Comparison of ENCODE assay signal across 14 mouse cellular contexts in genomic region chr10:127707721-127708120, GRCm38 (mm10). TPM values are rescaled to one million over a fixed set of nuclear protein-coding genes. Genes with fewer than 3 reads are reported as not detected.
A peak's percentile ranks its signal among the peaks of the same experiment; 100 is the strongest.
DNase-seq lines count a peak whose midpoint lies in the region; ATAC-seq and TF ChIP-seq lines count a peak whose summit lies in the region.
"Had no signal": no experiment of that assay in that cellular context is flagged by ENCODE, and none has a peak within 500 bp of the region (broad histone marks: within the 10 kb centered on the region; RNA-seq: fewer than 3 reads in every experiment).

No protein-coding gene starts in this region.

- no peak for TF ChIP-seq CTCF in kidney, adult 2 months (conservative IDR thresholded peaks at IDR 0.05; ENCODE audit: insufficient read depth, insufficient read length, low read depth, low read length)
- TF ChIP-seq CTCF in liver, postnatal 0 days (IDR thresholded peaks at IDR 0.05; ENCODE audit: low read depth), result 0 out of 2 replicates have a peak, but pooled peaks have one; percentile 2
- TF ChIP-seq CTCF in intestine, postnatal 0 days (IDR thresholded peaks at IDR 0.05; ENCODE audit: low read depth), result no peak

- H3K9ac ChIP-seq in kidney, embryonic 15.5 days, result no peak overlapping the region
- H3K9ac ChIP-seq in liver, postnatal 0 days (replicated peaks), result no peak overlapping the region
- no peak overlapping the region for H3K9ac ChIP-seq in intestine, postnatal 0 days (ENCODE audit: low read depth, low read length)
- H3K9ac ChIP-seq: embryonic facial prominence, embryonic 12.5 days; forebrain, embryonic 13.5 days; liver, embryonic 14.5 days; midbrain, embryonic 15.5 days had no signal

- H3K27me3 ChIP-seq in kidney, adult 2 months (replicated peaks; ENCODE audit: control insufficient read depth, insufficient read depth, low read length), result no peaks in the 10 kb centered on the region
- H3K27me3 ChIP-seq in kidney, embryonic 15.5 days, result no peaks in the 10 kb centered on the region
- no peaks in the 10 kb centered on the region for H3K27me3 ChIP-seq in liver, postnatal 0 days (ENCODE audit: insufficient read depth, low read length)
- H3K27me3 ChIP-seq in intestine, postnatal 0 days (replicated peaks; ENCODE audit: control insufficient read depth, insufficient read depth, low read length), result no peaks in the 10 kb centered on the region
- H3K27me3 ChIP-seq: CH12.LX; embryonic facial prominence, embryonic 12.5 days; forebrain, embryonic 13.5 days; midbrain, embryonic 15.5 days had no signal

- no peak for TF ChIP-seq POLR2A in kidney, adult 2 months (IDR thresholded peaks at IDR 0.05; ENCODE audit: low read depth, low read length)

- no peak for TF ChIP-seq EP300 in liver, postnatal 0 days (IDR thresholded peaks at IDR 0.05; ENCODE audit: low read depth)

- WGBS in kidney, adult 2 months, result 67% methylated on average over 7 of the region's 7 CpGs
- WGBS in kidney, embryonic 15.5 days, result 75% methylated on average over 7 of the region's 7 CpGs
- WGBS in liver, postnatal 0 days (ENCODE audit: insufficient replicate concordance), result 61% methylated on average over 7 of the region's 7 CpGs
- 63% methylated on average over 7 of the region's 7 CpGs for WGBS in intestine, postnatal 0 days

- H3K9me3 ChIP-seq in kidney, embryonic 15.5 days (replicated peaks), result no peaks in the 10 kb centered on the region
- H3K9me3 ChIP-seq in liver, postnatal 0 days (ENCODE audit: low read length), result no peaks in the 10 kb centered on the region
- no peaks in the 10 kb centered on the region for H3K9me3 ChIP-seq in intestine, postnatal 0 days (ENCODE audit: control insufficient read depth)
- H3K9me3 ChIP-seq: embryonic facial prominence, embryonic 12.5 days; forebrain, embryonic 13.5 days; midbrain, embryonic 15.5 days had no signal

- no peak for ATAC-seq in kidney, embryonic 15.5 days (replicated peaks; ENCODE audit: low FRiP score)
- no peak for ATAC-seq in liver, postnatal 0 days
- ATAC-seq in intestine, postnatal 0 days, result no peak
- ATAC-seq: forebrain, embryonic 13.5 days; midbrain, embryonic 15.5 days had no signal

- H3K36me3 ChIP-seq in kidney, adult 2 months (ENCODE audit: control insufficient read depth, insufficient read depth, low read length), result no peaks in the 10 kb centered on the region
- no peaks in the 10 kb centered on the region for H3K36me3 ChIP-seq in kidney, embryonic 15.5 days
- H3K36me3 ChIP-seq in liver, postnatal 0 days (replicated peaks; ENCODE audit: insufficient read depth, low read length), result no peaks in the 10 kb centered on the region
- H3K36me3 ChIP-seq in intestine, postnatal 0 days (ENCODE audit: control insufficient read depth, insufficient read depth), result peaks cover 50% of the 10 kb centered on the region
- H3K36me3 ChIP-seq: embryonic facial prominence, embryonic 12.5 days; midbrain, embryonic 15.5 days had no signal

- no peak overlapping the region for H3K4me2 ChIP-seq in kidney, embryonic 15.5 days
- no peak overlapping the region for H3K4me2 ChIP-seq in liver, postnatal 0 days (ENCODE audit: low read depth, low read length)
- no peak overlapping the region for H3K4me2 ChIP-seq in intestine, postnatal 0 days (replicated peaks; ENCODE audit: low read depth)
- H3K4me2 ChIP-seq: embryonic facial prominence, embryonic 12.5 days; forebrain, embryonic 13.5 days; midbrain, embryonic 15.5 days had no signal

- DNase-seq in kidney, adult 2 months, result peak; percentile 55
- peak; percentile 87 for DNase-seq in adrenal gland, adult 2 months
- DNase-seq in heart, postnatal 10 days, result peak; percentile 57 to 62
- DNase-seq in liver, postnatal 0 days, result no peak
- no peak for DNase-seq in right cerebral cortex, postnatal 4 days
- DNase-seq: gastrocnemius, postnatal 36 days; thymus, postnatal 14 days had no signal

- no peak overlapping the region for H3K4me3 ChIP-seq in kidney, adult 2 months (ENCODE audit: insufficient read depth, low read depth, low read length)
- no peak overlapping the region for H3K4me3 ChIP-seq in kidney, embryonic 15.5 days (replicated peaks)
- no peak overlapping the region for H3K4me3 ChIP-seq in liver, postnatal 0 days (ENCODE audit: low read depth, low read length)
- H3K4me3 ChIP-seq in intestine, postnatal 0 days (ENCODE audit: low read depth, low read length), result no peak overlapping the region
- H3K4me3 ChIP-seq: embryonic facial prominence, embryonic 12.5 days; forebrain, embryonic 13.5 days; midbrain, embryonic 15.5 days had no signal

- H3K4me1 ChIP-seq in kidney, adult 2 months (ENCODE audit: control insufficient read depth, insufficient read depth, low read length), result no peaks in the 10 kb centered on the region
- H3K4me1 ChIP-seq in kidney, embryonic 15.5 days, result peaks cover 19% of the 10 kb centered on the region
- no peaks in the 10 kb centered on the region for H3K4me1 ChIP-seq in liver, postnatal 0 days (ENCODE audit: insufficient read depth)
- peaks cover 5% of the 10 kb centered on the region; the same call in 1 of the 2 replicates for H3K4me1 ChIP-seq in intestine, postnatal 0 days (replicated peaks; ENCODE audit: control insufficient read depth, insufficient read depth, low read length)
- H3K4me1 ChIP-seq: forebrain, embryonic 13.5 days; midbrain, embryonic 15.5 days had no signal

- H3K27ac ChIP-seq in kidney, adult 2 months (ENCODE audit: insufficient read depth, low read depth, low read length), result no peak overlapping the region
- H3K27ac ChIP-seq in kidney, embryonic 15.5 days, result no peak overlapping the region
- H3K27ac ChIP-seq in liver, postnatal 0 days (ENCODE audit: low read depth), result no peak overlapping the region
- no peak overlapping the region for H3K27ac ChIP-seq in intestine, postnatal 0 days (ENCODE audit: low read depth, low read length)
- H3K27ac ChIP-seq: embryonic facial prominence, embryonic 12.5 days; forebrain, embryonic 13.5 days; liver, embryonic 14.5 days; midbrain, embryonic 15.5 days had no signal

- intact Hi-C loops in heart, postnatal 10 days (cut with DNase I), result no loop called here

RNA-seq across cellular contexts. Expression of gene Myo1a, which starts 2.8 kb away (rescaled TPM):
- 0.06 and 0.18 TPM in 2 replicates for polyA plus RNA-seq in kidney, adult 2 months (2012; rRNA removed)
- 0.65 and 0.81 TPM in 2 replicates for polyA plus RNA-seq in kidney, embryonic 15.5 days (2015; fragmentation: Nextera tagmentation; extraction: Ambion mirVana)
- 10 to 100 TPM in 1 of 2 experiments, 1 to 10 TPM in 1; 1.1 to 15.1 TPM for total RNA-seq in adrenal gland, adult 2 months (2021)
- 0.21 and 4.0 TPM in 2 replicates for polyA plus RNA-seq in adrenal gland, adult 2 months (2012; rRNA removed)
- not detected for total RNA-seq in heart, postnatal 10 days (2021)
- polyA plus RNA-seq in liver, postnatal 0 days (2015; fragmentation: Nextera tagmentation; extraction: Ambion mirVana), result 0.07 TPM in 1 of 2 replicates, not detected in the other
- polyA plus RNA-seq in intestine, postnatal 0 days (2015; fragmentation: Nextera tagmentation; extraction: Ambion mirVana), result 73.8 and 80.3 TPM in 2 replicates

RNA-seq across cellular contexts. Expression of gene Tac2, which starts 16.6 kb away (rescaled TPM):
- polyA plus RNA-seq in kidney, adult 2 months (2012; rRNA removed), result 0.26 TPM in 1 of 2 replicates, not detected in the other
- 2.2 and 2.3 TPM in 2 replicates for polyA plus RNA-seq in kidney, embryonic 15.5 days (2015; fragmentation: Nextera tagmentation; extraction: Ambion mirVana)
- not detected for total RNA-seq in adrenal gland, adult 2 months (2021)
- 0.18 and 0.38 TPM in 2 replicates for polyA plus RNA-seq in adrenal gland, adult 2 months (2012; rRNA removed)
- not detected for total RNA-seq in heart, postnatal 10 days (2021)
- 1.9 and 2.3 TPM in 2 replicates for polyA plus RNA-seq in liver, postnatal 0 days (2015; fragmentation: Nextera tagmentation; extraction: Ambion mirVana)
- polyA plus RNA-seq in intestine, postnatal 0 days (2015; fragmentation: Nextera tagmentation; extraction: Ambion mirVana), result not detected in 2 replicates
- total RNA-seq: CH12.LX; gastrocnemius, postnatal 36 days had no signal
- polyA plus RNA-seq: midbrain, embryonic 15.5 days had no signal

RNA-seq across cellular contexts. Expression of gene Zbtb39, which starts 31.6 kb away (rescaled TPM):
- 7.2 and 7.3 TPM in 2 replicates for polyA plus RNA-seq in kidney, adult 2 months (2012; rRNA removed)
- polyA plus RNA-seq in kidney, embryonic 15.5 days (2015; fragmentation: Nextera tagmentation; extraction: Ambion mirVana), result 3.9 TPM in 2 replicates
- total RNA-seq in adrenal gland, adult 2 months (2021), result 10 to 100 TPM; 11.0 to 11.8 TPM
- 5.6 and 5.8 TPM in 2 replicates for polyA plus RNA-seq in adrenal gland, adult 2 months (2012; rRNA removed)
- 1 to 10 TPM; 8.1 to 9.6 TPM for total RNA-seq in heart, postnatal 10 days (2021)
- polyA plus RNA-seq in liver, postnatal 0 days (2015; fragmentation: Nextera tagmentation; extraction: Ambion mirVana), result 1.0 and 1.1 TPM in 2 replicates
- polyA plus RNA-seq in intestine, postnatal 0 days (2015; fragmentation: Nextera tagmentation; extraction: Ambion mirVana), result 1.3 and 1.6 TPM in 2 replicates

RNA-seq across cellular contexts. Expression of gene Nab2, which starts 39.4 kb away (rescaled TPM):
- polyA plus RNA-seq in kidney, adult 2 months (2012; rRNA removed), result 17.9 and 18.6 TPM in 2 replicates
- polyA plus RNA-seq in kidney, embryonic 15.5 days (2015; fragmentation: Nextera tagmentation; extraction: Ambion mirVana), result 27.1 and 30.8 TPM in 2 replicates
- 10 to 100 TPM; 16.9 to 26.6 TPM for total RNA-seq in adrenal gland, adult 2 months (2021)
- 35.9 and 38.7 TPM in 2 replicates for polyA plus RNA-seq in adrenal gland, adult 2 months (2012; rRNA removed)
- 10 to 100 TPM in 1 of 2 experiments, 1 to 10 TPM in 1; 8.5 to 11.7 TPM for total RNA-seq in heart, postnatal 10 days (2021)
- polyA plus RNA-seq in liver, postnatal 0 days (2015; fragmentation: Nextera tagmentation; extraction: Ambion mirVana), result 2.4 and 4.3 TPM in 2 replicates
- 3.9 and 4.2 TPM in 2 replicates for polyA plus RNA-seq in intestine, postnatal 0 days (2015; fragmentation: Nextera tagmentation; extraction: Ambion mirVana)

RNA-seq across cellular contexts. Expression of gene Nemp1, which starts 41.0 kb away (rescaled TPM):
- 2.3 and 2.5 TPM in 2 replicates for polyA plus RNA-seq in kidney, adult 2 months (2012; rRNA removed)
- polyA plus RNA-seq in kidney, embryonic 15.5 days (2015; fragmentation: Nextera tagmentation; extraction: Ambion mirVana), result 10.9 TPM in 2 replicates
- 1 to 10 TPM; 4.6 to 9.1 TPM for total RNA-seq in adrenal gland, adult 2 months (2021)
- 1.5 and 2.6 TPM in 2 replicates for polyA plus RNA-seq in adrenal gland, adult 2 months (2012; rRNA removed)
- total RNA-seq in heart, postnatal 10 days (2021), result 1 to 10 TPM; 5.0 to 7.0 TPM
- 5.6 and 6.3 TPM in 2 replicates for polyA plus RNA-seq in liver, postnatal 0 days (2015; fragmentation: Nextera tagmentation; extraction: Ambion mirVana)
- 2.9 and 3.2 TPM in 2 replicates for polyA plus RNA-seq in intestine, postnatal 0 days (2015; fragmentation: Nextera tagmentation; extraction: Ambion mirVana)

Comparison
In these comparisons a context has a peak if more than half of its experiments do, and no peak if none do; other contexts are left out.
1. DNase-seq: peak in kidney, adult 2 months (single experiment), adrenal gland, adult 2 months (single experiment) and heart, postnatal 10 days (2 of 2); none in liver, postnatal 0 days (single experiment) and right cerebral cortex, postnatal 4 days (single experiment).
2. RNA of gene Myo1a, which starts 2.8 kb away (polyA plus RNA-seq): 73.8 to 80.3 TPM in intestine, postnatal 0 days; 0.65 to 0.81 TPM in kidney, embryonic 15.5 days, 0.21 to 4.0 TPM in adrenal gland, adult 2 months, 0.07 TPM in liver, postnatal 0 days and 0.06 to 0.18 TPM in kidney, adult 2 months; every median in the first group is over 10 times any median in the second.